Mouse (Mus musculus): ENCODE results near the gene Cdk5rap3. TPM values are rescaled to one million over a fixed set of nuclear protein-coding genes. Genes with fewer than 3 reads are reported as not detected.

Cdk5rap3 gene
- polyA plus RNA-seq, 1 experiment from 2014 or later: 106 TPM

GRCm38 (mm10) chr11:96880296-96880695 lies 36.0 kb downstream of the Cdk5rap3 start:
- WGBS: 94% methylated on average over 9 of the region's 9 CpGs
- Histone ChIP-seq H3K9ac (replicated peaks; ENCODE audit: low read depth, low read length) (no peak overlapping the region), H3K4me3 (replicated peaks; ENCODE audit: low read length) (no peak overlapping the region), H3K27ac (ENCODE audit: low read length) (no peak overlapping the region), H3K9me3 (ENCODE audit: control insufficient read depth, low read length) (no peaks in the 10 kb centered on the region), H3K4me1 (replicated peaks; ENCODE audit: control insufficient read depth, insufficient read depth, low read length) (peaks cover 37% of the 10 kb centered on the region), H3K27me3 (replicated peaks; ENCODE audit: control insufficient read depth, insufficient read depth, low read length) (no peaks in the 10 kb centered on the region), H3K4me2 (ENCODE audit: low read length) (no peak overlapping the region), H3K36me3 (ENCODE audit: control insufficient read depth, insufficient read depth) (no peaks in the 10 kb centered on the region)
- no peak for ATAC-seq

- H3K27ac ChIP-seq (ENCODE audit: low read length): peak overlapping the region; percentile 24; the same call in 1 of the 2 replicates
- peaks cover 42% of the 10 kb centered on the region for H3K4me1 ChIP-seq (replicated peaks; ENCODE audit: control insufficient read depth, insufficient read depth, low read length)
- no peaks in the 10 kb centered on the region for H3K36me3 ChIP-seq (ENCODE audit: control insufficient read depth, insufficient read depth)
- H3K27me3 ChIP-seq (replicated peaks; ENCODE audit: control insufficient read depth, insufficient read depth, low read length): no peaks in the 10 kb centered on the region
- H3K9ac ChIP-seq (replicated peaks; ENCODE audit: low read depth, low read length): no peak overlapping the region
- WGBS: 7% methylated on average over 7 of the region's 7 CpGs
- no peak for ATAC-seq
- H3K4me2 ChIP-seq (ENCODE audit: low read length): no peak overlapping the region
- H3K4me3 ChIP-seq (replicated peaks; ENCODE audit: low read length): no peak overlapping the region
- no peaks in the 10 kb centered on the region for H3K9me3 ChIP-seq (ENCODE audit: control insufficient read depth, low read length)
Observed at GRCm38 (mm10) chr11:96879359-96879758, 36.9 kb downstream of the Cdk5rap3 start.

GRCm38 (mm10) chr11:96878715-96879114 lies 37.6 kb downstream of the Cdk5rap3 start:
- Histone ChIP-seq H3K27me3 (replicated peaks; ENCODE audit: control insufficient read depth, insufficient read depth, low read length) (no peaks in the 10 kb centered on the region), H3K36me3 (ENCODE audit: control insufficient read depth, insufficient read depth) (no peaks in the 10 kb centered on the region), H3K4me1 (replicated peaks; ENCODE audit: control insufficient read depth, insufficient read depth, low read length) (peaks cover 48% of the 10 kb centered on the region), H3K4me3 (replicated peaks; ENCODE audit: low read length) (no peak overlapping the region), H3K27ac (ENCODE audit: low read length) (0 out of 2 replicates have a peak overlapping the region, but pooled peaks have one; percentile 27), H3K9ac (replicated peaks; ENCODE audit: low read depth, low read length) (no peak overlapping the region), H3K4me2 (ENCODE audit: low read length) (no peak overlapping the region), H3K9me3 (ENCODE audit: control insufficient read depth, low read length) (no peaks in the 10 kb centered on the region)
- no peak for ATAC-seq
- WGBS: 29% methylated on average over 3 of the region's 3 CpGs

- H3K27me3 ChIP-seq (replicated peaks; ENCODE audit: control insufficient read depth, insufficient read depth, low read length): no peaks in the 10 kb centered on the region
- H3K4me1 ChIP-seq (replicated peaks; ENCODE audit: control insufficient read depth, insufficient read depth, low read length): peaks cover 62% of the 10 kb centered on the region
- H3K4me3 ChIP-seq (replicated peaks; ENCODE audit: low read length): no peak overlapping the region
- H3K4me2 ChIP-seq (ENCODE audit: low read length): peak overlapping the region; percentile 67; the same call in 1 of the 2 replicates
- no peak for ATAC-seq
- peak overlapping the region; percentile 98 for H3K27ac ChIP-seq (ENCODE audit: low read length)
- no peaks in the 10 kb centered on the region for H3K36me3 ChIP-seq (ENCODE audit: control insufficient read depth, insufficient read depth)
- peak overlapping the region; percentile 63 for H3K9ac ChIP-seq (replicated peaks; ENCODE audit: low read depth, low read length)
- no peaks in the 10 kb centered on the region for H3K9me3 ChIP-seq (ENCODE audit: control insufficient read depth, low read length)
- 39% methylated on average over 4 of the region's 4 CpGs for WGBS
Observed at GRCm38 (mm10) chr11:96877071-96877470, 39.2 kb downstream of the Cdk5rap3 start.

GRCm38 (mm10) chr11:96876300-96877040 lies 39.8 kb downstream of the Cdk5rap3 start:
- no peaks in the 10 kb centered on the region for H3K36me3 ChIP-seq (ENCODE audit: control insufficient read depth, insufficient read depth)
- H3K9ac ChIP-seq (replicated peaks; ENCODE audit: low read depth, low read length): peak overlapping the region; percentile 63
- peaks cover 62% of the 10 kb centered on the region for H3K4me1 ChIP-seq (replicated peaks; ENCODE audit: control insufficient read depth, insufficient read depth, low read length)
- WGBS: 2% methylated on average over 13 of the region's 13 CpGs
- ATAC-seq: peak; percentile 82
- peak overlapping the region; percentile 98 for H3K27ac ChIP-seq (ENCODE audit: low read length)
- H3K4me3 ChIP-seq (replicated peaks; ENCODE audit: low read length): peak overlapping the region; percentile 41
- no peaks in the 10 kb centered on the region for H3K9me3 ChIP-seq (ENCODE audit: control insufficient read depth, low read length)
- peak overlapping the region; percentile 67 for H3K4me2 ChIP-seq (ENCODE audit: low read length)
- H3K27me3 ChIP-seq (replicated peaks; ENCODE audit: control insufficient read depth, insufficient read depth, low read length): no peaks in the 10 kb centered on the region

- WGBS: under 1% methylated on average over 35 of the region's 35 CpGs
- Histone ChIP-seq H3K4me1 (replicated peaks; ENCODE audit: control insufficient read depth, insufficient read depth, low read length) (peaks cover 62% of the 10 kb centered on the region), H3K27ac (ENCODE audit: low read length) (peak overlapping the region; percentile 98), H3K9me3 (ENCODE audit: control insufficient read depth, low read length) (no peaks in the 10 kb centered on the region), H3K4me3 (replicated peaks; ENCODE audit: low read length) (peak overlapping the region; percentile 41), H3K27me3 (replicated peaks; ENCODE audit: control insufficient read depth, insufficient read depth, low read length) (no peaks in the 10 kb centered on the region), H3K9ac (replicated peaks; ENCODE audit: low read depth, low read length) (peak overlapping the region; percentile 36; the same call in 1 of the 2 replicates), H3K36me3 (ENCODE audit: control insufficient read depth, insufficient read depth) (no peaks in the 10 kb centered on the region), H3K4me2 (ENCODE audit: low read length) (peak overlapping the region; percentile 67)
- ATAC-seq: peak; percentile 91
Observed at GRCm38 (mm10) chr11:96875745-96876144, 40.6 kb downstream of the Cdk5rap3 start.

DNA sequence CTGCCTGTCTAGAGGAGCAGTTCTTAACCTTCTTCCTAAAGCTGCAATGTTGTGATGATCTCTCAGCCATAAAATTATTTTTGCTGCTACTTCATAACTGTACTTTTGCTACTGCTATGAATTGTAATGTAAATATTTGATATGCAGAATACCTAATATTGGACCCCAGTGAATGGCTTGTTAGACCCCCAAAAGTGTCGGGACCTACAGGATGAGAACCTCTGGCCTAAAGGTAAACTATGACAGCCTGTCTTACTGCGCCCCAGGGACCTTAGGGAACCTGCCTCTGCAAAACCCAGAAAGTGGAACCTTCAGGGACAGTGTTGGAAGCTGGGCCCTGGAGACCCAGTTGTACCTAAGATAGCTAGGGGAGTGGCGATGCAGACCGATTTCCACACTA lies 41.0 kb downstream of the Cdk5rap3 start:
- H3K27ac ChIP-seq (ENCODE audit: low read length): peak overlapping the region; percentile 98
- 8% methylated on average over 4 of the region's 4 CpGs for WGBS
- no peaks in the 10 kb centered on the region for H3K27me3 ChIP-seq (replicated peaks; ENCODE audit: control insufficient read depth, insufficient read depth, low read length)
- peak overlapping the region; percentile 41 for H3K4me3 ChIP-seq (replicated peaks; ENCODE audit: low read length)
- ATAC-seq: no peak
- no peak overlapping the region; the same call in 1 of the 2 replicates for H3K9ac ChIP-seq (replicated peaks; ENCODE audit: low read depth, low read length)
- peak overlapping the region; percentile 67 for H3K4me2 ChIP-seq (ENCODE audit: low read length)
- no peaks in the 10 kb centered on the region for H3K9me3 ChIP-seq (ENCODE audit: control insufficient read depth, low read length)
- H3K36me3 ChIP-seq (ENCODE audit: control insufficient read depth, insufficient read depth): no peaks in the 10 kb centered on the region
- peaks cover 62% of the 10 kb centered on the region for H3K4me1 ChIP-seq (replicated peaks; ENCODE audit: control insufficient read depth, insufficient read depth, low read length)

GRCm38 (mm10) chr11:96873601-96874140 lies 42.6 kb downstream of the Cdk5rap3 start:
- no peak for ATAC-seq
- H3K4me2 ChIP-seq (ENCODE audit: low read length): no peak overlapping the region
- WGBS: 13% methylated on average over 11 of the region's 11 CpGs

GRCm38 (mm10) chr11:96872441-96873379 lies 43.6 kb downstream of the Cdk5rap3 start:
- Histone ChIP-seq H3K27me3 (replicated peaks; ENCODE audit: control insufficient read depth, insufficient read depth, low read length) (no peaks in the 10 kb centered on the region), H3K9ac (replicated peaks; ENCODE audit: low read depth, low read length) (peak overlapping the region; percentile 47), H3K4me2 (ENCODE audit: low read length) (peak overlapping the region; percentile 27), H3K9me3 (ENCODE audit: control insufficient read depth, low read length) (no peaks in the 10 kb centered on the region), H3K4me3 (replicated peaks; ENCODE audit: low read length) (no peak overlapping the region), H3K27ac (ENCODE audit: low read length) (peak overlapping the region; percentile 89), H3K4me1 (replicated peaks; ENCODE audit: control insufficient read depth, insufficient read depth, low read length) (peaks cover 48% of the 10 kb centered on the region), H3K36me3 (ENCODE audit: control insufficient read depth, insufficient read depth) (no peaks in the 10 kb centered on the region)
- ATAC-seq: 0 out of 2 replicates have a peak, but pooled peaks have one; percentile 11
- 3% methylated on average over 22 of the region's 24 CpGs for WGBS

More at GRCm38 (mm10) chr11:96873601-96874140, 42.6 kb downstream of the Cdk5rap3 start:
- peaks cover 55% of the 10 kb centered on the region for H3K4me1 ChIP-seq (replicated peaks; ENCODE audit: control insufficient read depth, insufficient read depth, low read length)
- peak overlapping the region; percentile 89 for H3K27ac ChIP-seq (ENCODE audit: low read length)
- H3K4me3 ChIP-seq (replicated peaks; ENCODE audit: low read length): no peak overlapping the region
- no peaks in the 10 kb centered on the region for H3K36me3 ChIP-seq (ENCODE audit: control insufficient read depth, insufficient read depth)
- no peaks in the 10 kb centered on the region for H3K27me3 ChIP-seq (replicated peaks; ENCODE audit: control insufficient read depth, insufficient read depth, low read length)
- no peak overlapping the region for H3K9ac ChIP-seq (replicated peaks; ENCODE audit: low read depth, low read length)
- H3K9me3 ChIP-seq (ENCODE audit: control insufficient read depth, low read length): no peaks in the 10 kb centered on the region
